Mouse (Mus musculus): ENCODE results near the gene Ifitm7. TPM values are rescaled to one million over a fixed set of nuclear protein-coding genes. Genes with fewer than 3 reads are reported as not detected.

Gene Ifitm7
- under 1 TPM in 1 of 2 experiments, not detected in 1; 0.49 TPM for total RNA-seq (2023)

DNA sequence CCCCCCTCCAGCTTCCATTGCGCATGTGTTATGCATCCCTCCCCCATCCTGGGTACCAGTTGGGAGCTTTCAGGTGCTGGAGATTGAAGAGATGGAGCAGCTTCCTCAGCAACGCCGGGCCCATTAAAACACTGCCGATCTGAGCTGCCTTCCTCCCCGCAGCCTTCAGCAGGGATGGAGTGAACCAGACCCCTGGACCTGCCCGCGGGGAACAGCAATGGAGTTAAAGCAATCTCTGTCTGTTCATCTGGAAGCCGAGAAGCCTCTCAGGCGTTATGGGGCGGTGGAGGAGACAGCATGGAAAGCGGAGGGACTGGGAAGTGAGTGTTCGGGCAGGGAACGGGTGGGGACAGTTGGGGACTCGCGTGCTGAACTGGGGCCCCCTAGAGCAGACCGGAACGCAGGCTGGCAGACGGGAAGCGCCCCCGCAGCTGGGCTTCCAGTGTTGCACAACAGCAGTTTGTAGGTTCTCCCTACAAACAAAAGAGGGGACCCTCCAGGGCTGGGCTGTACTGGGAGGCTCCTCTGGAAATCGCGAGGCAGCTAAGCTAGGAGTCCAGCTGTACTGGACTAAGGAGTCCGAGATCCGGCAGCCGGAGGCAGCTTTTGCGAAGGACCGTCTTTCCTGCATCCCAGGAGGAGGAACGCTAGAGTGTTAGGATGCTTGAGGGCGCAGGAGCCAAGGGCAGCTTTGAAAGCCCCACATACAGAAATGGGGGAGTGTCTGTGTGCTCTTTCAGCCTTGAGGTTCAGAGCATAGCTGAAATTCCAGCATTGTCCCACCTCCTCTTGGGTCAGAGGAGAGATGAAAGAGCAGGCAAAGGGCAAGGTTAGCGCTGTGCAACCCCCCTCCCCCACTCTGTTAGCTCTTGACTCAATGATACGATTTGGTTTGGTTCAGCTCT, at the start of gene Ifitm7, which contains the start of gene 2900011O08Rik:
Gene Ifitm7, minus strand, starts transcription at position 315 of the 905 bp plus-strand sequence.
Gene 2900011O08Rik, plus strand, starts transcription at position 31 of the 905 bp plus-strand sequence.

Other genes with a start within 250 kb of the Ifitm7 start
- 10 to 100 TPM; 11.1 to 13.0 TPM for gene Rrn3, start 206.2 kb downstream of the Ifitm7 start, total RNA-seq (2023)
- gene Ntan1, start 168.0 kb downstream of the Ifitm7 start, total RNA-seq (2023): 10 to 100 TPM; 33.6 to 38.4 TPM
- 10 to 100 TPM; 37.5 to 45.6 TPM for gene Pdxdc1, start 83.8 kb downstream of the Ifitm7 start, total RNA-seq (2023)
- gene Mpv17l, start 83.7 kb downstream of the Ifitm7 start, total RNA-seq (2023): under 1 TPM; 0.33 to 0.46 TPM
- gene 2900011O08Rik, start 284 bp downstream of the Ifitm7 start, total RNA-seq (2023): not detected
- gene Nde1, start 176.4 kb upstream of the Ifitm7 start, total RNA-seq (2023): 10 to 100 TPM; 41.3 to 42.5 TPM
- gene Marf1, start 176.5 kb upstream of the Ifitm7 start, total RNA-seq (2023): 10 to 100 TPM; 41.4 to 43.5 TPM